Mouse (Mus musculus) myocyte (in vitro differentiated cells): ENCODE data around the gene Ccn6. TPM values are rescaled to one million over a fixed set of nuclear protein-coding genes. Genes with fewer than 3 reads are reported as not detected.

Experiments
- H3K27me3 ChIP-seq: one replicate; pipeline ENCODE4 v1.6.1; 2011; ENCODE audit not compliant: control insufficient read depth, insufficient read depth, insufficient read length
- H3K36me3 ChIP-seq: one replicate; pipeline ENCODE4 v1.6.1; 2011; ENCODE audit not compliant: control insufficient read depth, insufficient read depth
- H3K4me2 ChIP-seq: one replicate; pipeline ENCODE4 v1.6.1; 2011; ENCODE audit warnings: low read depth, control low read depth
- H3K4me3 ChIP-seq: one replicate; pipeline ENCODE4 v1.5.1; 2011; ENCODE audit warnings: mild to moderate bottlenecking, control low read depth, moderate library complexity
- H3K79me2 ChIP-seq: one replicate; pipeline ENCODE4 v1.6.1; 2011; ENCODE audit not compliant: control insufficient read depth, insufficient read depth
- H3ac ChIP-seq: one replicate; pipeline ENCODE4 v1.6.1; 2011; ENCODE audit not compliant: control insufficient read depth, insufficient read length
- CEBPB ChIP-seq: IDR thresholded peaks from 2 replicates; pipeline ENCODE4 v1.6.1; 2011; ENCODE audit warnings: mild to moderate bottlenecking, moderate library complexity; ENCODE audit not compliant: poor library complexity, insufficient read depth, severe bottlenecking
- E2F4 ChIP-seq: IDR thresholded peaks from one replicate; pipeline ENCODE4 v1.6.1; 2011; ENCODE audit warnings: mild to moderate bottlenecking, control low read depth, moderate library complexity; ENCODE audit not compliant: insufficient read depth
- MAX ChIP-seq: IDR thresholded peaks from one replicate; pipeline ENCODE4 v1.6.1; 2011; ENCODE audit warnings: low read depth, mild to moderate bottlenecking, control low read depth
- MYOD1 ChIP-seq, 3 experiments: IDR thresholded peaks; one replicate each; pipeline ENCODE4 v1.6.1; 2011; ENCODE audit warnings: control low read depth in 2 of 3, low read depth in 2 of 3, mild to moderate bottlenecking in 2 of 3, moderate library complexity in 1 of 3; ENCODE audit not compliant: insufficient read length in 2 of 3, control insufficient read depth in 1 of 3
- MYOG ChIP-seq, 3 experiments: IDR thresholded peaks; one replicate each; pipeline ENCODE4 v1.6.1; 2011; ENCODE audit warnings: control low read depth in 2 of 3, low read depth in 2 of 3, mild to moderate bottlenecking in 2 of 3; ENCODE audit not compliant: insufficient read length in 2 of 3, control insufficient read depth in 1 of 3, insufficient read depth in 1 of 3
- POLR2A ChIP-seq: IDR thresholded peaks from one replicate; pipeline ENCODE4 v1.6.1; 2011; ENCODE audit warnings: low read depth, mild to moderate bottlenecking, control low read depth, moderate library complexity; ENCODE audit not compliant: insufficient read length
- POLR2AphosphoS2 ChIP-seq: IDR thresholded peaks from one replicate; pipeline ENCODE4 v1.6.1; 2011; ENCODE audit warnings: low read depth, control low read depth; ENCODE audit not compliant: insufficient read length
- REST ChIP-seq: IDR thresholded peaks from one replicate; pipeline ENCODE4 v1.6.1; 2011; ENCODE audit warnings: mild to moderate bottlenecking, control low read depth, moderate library complexity; ENCODE audit not compliant: insufficient read depth, insufficient read length
- SRF ChIP-seq: IDR thresholded peaks from one replicate; pipeline ENCODE4 v1.6.1; 2011; ENCODE audit warnings: low read depth; ENCODE audit not compliant: control insufficient read depth, insufficient read length
- TCF12 ChIP-seq: IDR thresholded peaks from one replicate; pipeline ENCODE4 v1.6.1; 2011; ENCODE audit warnings: mild to moderate bottlenecking, control low read depth; ENCODE audit not compliant: poor library complexity, insufficient read depth, severe bottlenecking
- TCF3 ChIP-seq: IDR thresholded peaks from one replicate; pipeline ENCODE4 v1.6.1; 2011; ENCODE audit warnings: low read depth, control low read depth; ENCODE audit not compliant: insufficient read length
- USF1 ChIP-seq: IDR thresholded peaks from one replicate; pipeline ENCODE4 v1.6.1; 2011; ENCODE audit warnings: low read depth, mild to moderate bottlenecking, control low read depth, moderate library complexity
- polyA plus RNA-seq: library from polyadenylated mRNA; unstranded; fragments of >200 nt; fragmentation: generic; extraction: Trizol; gene quantifications from one replicate; pipeline ENCODE4 v1.2.1, GENCODE M21; 2012; ENCODE audit warnings: missing spikeins

The Ccn6 gene
- polyA plus RNA-seq, 1 experiment: not detected

- Histone ChIP-seq H3K36me3 (peaks cover 5% of the 10 kb centered on the region), H3ac (peak within 1 kb of the TSS; percentile 9), H3K4me3 (peak within 1 kb of the TSS; percentile 78), H3K4me2 (peak within 1 kb of the TSS; percentile 78), H3K79me2 (peaks cover 8% of the 10 kb centered on the region), H3K27me3 (no peaks in the 10 kb centered on the region)
- TF ChIP-seq MYOD1 (IDR thresholded peaks at IDR 0.05; ENCODE audit: control insufficient read depth in 1 of 3, insufficient read length in 2 of 3, low read depth in 2 of 3) (no peak), USF1 (no peak), SRF (no peak), MYOG (IDR thresholded peaks at IDR 0.05; ENCODE audit: control insufficient read depth in 1 of 3, insufficient read depth in 1 of 3, insufficient read length in 2 of 3, low read depth in 2 of 3) (no peak), MAX (no peak), E2F4 (peak; percentile 91), TCF12 (no peak), CEBPB (no peak), POLR2AphosphoS2 (peak; percentile 83), REST (no peak), TCF3 (no peak), POLR2A (peak; percentile 82)
These were observed 29.9 kb downstream of the Ccn6 start, which contains the start of the genes Fam229b and Tube1 for GRCm38 (mm10) chr10:39133462-39134310. Fam229b (minus strand) TSS chr10:39133914. Tube1 (plus strand) TSS chr10:39133976.

DNA sequence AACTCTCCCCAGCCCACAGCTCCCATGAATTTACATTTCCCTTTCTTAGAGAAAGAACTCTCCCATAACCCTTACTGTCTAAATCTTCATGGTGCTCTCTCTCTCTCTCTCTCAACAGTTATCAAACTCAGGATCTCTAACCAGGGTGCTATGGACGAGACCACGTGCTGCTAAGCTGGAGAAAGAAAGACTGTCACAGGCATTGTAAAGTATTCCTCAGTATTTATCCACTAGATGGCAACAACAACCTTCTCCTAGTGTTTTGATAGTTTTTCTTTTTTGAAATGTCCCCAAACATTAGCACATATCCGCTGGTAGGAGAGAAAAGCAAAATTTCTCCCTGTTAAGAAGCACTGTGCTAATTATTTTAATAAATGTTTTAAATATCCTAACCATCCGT is 42.2 kb downstream of the Ccn6 start:
- Histone ChIP-seq H3K36me3 (no peaks in the 10 kb centered on the region), H3K4me2 (no peak overlapping the region), H3K27me3 (no peaks in the 10 kb centered on the region), H3ac (no peak overlapping the region), H3K79me2 (no peaks in the 10 kb centered on the region), H3K4me3 (no peak overlapping the region)
- TF ChIP-seq MAX: peak; percentile 36
- TF ChIP-seq MYOG (IDR thresholded peaks at IDR 0.05; ENCODE audit: control insufficient read depth in 1 of 3, insufficient read depth in 1 of 3, insufficient read length in 2 of 3, low read depth in 2 of 3): no peak
- TF ChIP-seq USF1: peak; percentile 73

- Histone ChIP-seq H3K79me2 (no peaks in the 10 kb centered on the region), H3K36me3 (no peaks in the 10 kb centered on the region), H3K27me3 (no peaks in the 10 kb centered on the region), H3K4me3 (no peak overlapping the region), H3ac (no peak overlapping the region), H3K4me2 (no peak overlapping the region)
- no peak for TF ChIP-seq MYOG (IDR thresholded peaks at IDR 0.05; ENCODE audit: control insufficient read depth in 1 of 3, insufficient read depth in 1 of 3, insufficient read length in 2 of 3, low read depth in 2 of 3)
- TF ChIP-seq E2F4: no peak
- no peak for TF ChIP-seq REST
- no peak for TF ChIP-seq MYOD1 (IDR thresholded peaks at IDR 0.05; ENCODE audit: control insufficient read depth in 1 of 3, insufficient read length in 2 of 3, low read depth in 2 of 3)
- TF ChIP-seq MAX: no peak
- TF ChIP-seq POLR2AphosphoS2: no peak
- TF ChIP-seq POLR2A: no peak
- TF ChIP-seq USF1: no peak
- TF ChIP-seq SRF: no peak
- TF ChIP-seq CEBPB: no peak
- no peak for TF ChIP-seq TCF12
- no peak for TF ChIP-seq TCF3
These were observed 54.1 kb downstream of the Ccn6 start for GRCm38 (mm10) chr10:39109489-39109874.

- Histone ChIP-seq H3ac (no peak overlapping the region), H3K4me2 (no peak overlapping the region), H3K79me2 (no peaks in the 10 kb centered on the region), H3K27me3 (no peaks in the 10 kb centered on the region), H3K36me3 (no peaks in the 10 kb centered on the region), H3K4me3 (no peak overlapping the region)
- TF ChIP-seq MYOD1 (IDR thresholded peaks at IDR 0.05; ENCODE audit: control insufficient read depth in 1 of 3, insufficient read length in 2 of 3, low read depth in 2 of 3) (no peak), POLR2A (no peak), TCF12 (no peak), MAX (no peak), CEBPB (no peak), POLR2AphosphoS2 (no peak), REST (no peak), TCF3 (no peak), SRF (no peak), MYOG (IDR thresholded peaks at IDR 0.05; ENCODE audit: control insufficient read depth in 1 of 3, insufficient read depth in 1 of 3, insufficient read length in 2 of 3, low read depth in 2 of 3) (no peak), E2F4 (no peak), USF1 (no peak)
These were observed 54.6 kb downstream of the Ccn6 start for GRCm38 (mm10) chr10:39108837-39109488.
